In genomic region chr1:171629168-171629567, GRCm38 (mm10) we compare ENCODE assay signal across 35 mouse cellular contexts. TPM values are rescaled to one million over a fixed set of nuclear protein-coding genes. Genes with fewer than 3 reads are reported as not detected.
A peak's percentile ranks its signal among the peaks of the same experiment; 100 is the strongest.
DNase-seq lines count a peak whose midpoint lies in the region; ATAC-seq and TF ChIP-seq lines count a peak whose summit lies in the region.
"Had no signal": no experiment of that assay in that cellular context is flagged by ENCODE, and none has a peak within 500 bp of the region (broad histone marks: within the 10 kb centered on the region; RNA-seq: fewer than 3 reads in every experiment).

No protein-coding gene starts in this region.

- peak; percentile 37 to 40; a peak in 3 of 4 replicates for ATAC-seq in hematopoietic stem cell, adult 5-6 weeks (replicated peaks in 1 of 2; ENCODE audit: insufficient read depth in 1 of 2, low FRiP score in 2 of 2, low TSS enrichment in 1 of 2, low read depth in 1 of 2, poor library complexity in 2 of 2, severe bottlenecking in 2 of 2)
- peak; percentile 32; the same call in 1 of the 2 replicates for ATAC-seq in monocyte, adult 5-6 weeks (replicated peaks; ENCODE audit: insufficient number of reproducible peaks, low FRiP score, low TSS enrichment, poor library complexity, severe bottlenecking)
- ATAC-seq in intestine, postnatal 0 days = no peak
- ATAC-seq: forebrain, embryonic 13.5 days; intestine, embryonic 15.5 days; lung, postnatal 0 days; midbrain, embryonic 15.5 days; Patski had no signal

- DNase-seq in spleen, adult 2 months (ENCODE audit: low read depth in 1 of 2, low spot score in 2 of 2) = no peak
- DNase-seq in spleen, postnatal 4 days (ENCODE audit: low spot score in 2 of 2) = no peak
- no peak for DNase-seq in thymus, adult 18-20 months
- no peak for DNase-seq in layer of hippocampus, adult 11-12 months (ENCODE audit: low spot score)
- DNase-seq: adrenal gland, adult 2 months; adrenal gland, postnatal 36 days; cerebellum, adult 18-20 months; cerebellum, postnatal 14 days; gastrocnemius, postnatal 10 days; heart, postnatal 10 days; kidney, adult 9 months; kidney, postnatal 25 days; liver, embryonic 13.5 days; lung, adult 18-20 months; lung, postnatal 4 days; thymus, postnatal 25 days had no signal

- no peaks in the 10 kb centered on the region for H3K27me3 ChIP-seq in spleen, adult 2 months (ENCODE audit: control insufficient read depth, insufficient read depth, low read length)
- no peaks in the 10 kb centered on the region for H3K27me3 ChIP-seq in intestine, postnatal 0 days (replicated peaks; ENCODE audit: control insufficient read depth, insufficient read depth, low read length)
- H3K27me3 ChIP-seq: embryonic facial prominence, embryonic 15.5 days; forebrain, embryonic 13.5 days; heart, embryonic 13.5 days; hindbrain, embryonic 15.5 days; intestine, embryonic 15.5 days; limb, embryonic 15.5 days; liver, embryonic 13.5 days; midbrain, embryonic 15.5 days; neural tube, embryonic 13.5 days; Patski had no signal

- H3K36me3 ChIP-seq in spleen, adult 2 months (ENCODE audit: control insufficient read depth, insufficient read depth, low read length) = no peaks in the 10 kb centered on the region
- no peaks in the 10 kb centered on the region for H3K36me3 ChIP-seq in intestine, postnatal 0 days (ENCODE audit: control insufficient read depth, insufficient read depth)
- H3K36me3 ChIP-seq: embryonic facial prominence, embryonic 10.5 days; embryonic facial prominence, embryonic 15.5 days; heart, embryonic 13.5 days; hindbrain, embryonic 10.5 days; hindbrain, embryonic 15.5 days; intestine, embryonic 15.5 days; limb, embryonic 10.5 days; limb, embryonic 15.5 days; liver, embryonic 13.5 days; midbrain, embryonic 15.5 days; neural tube, embryonic 13.5 days had no signal

- TF ChIP-seq CTCF in spleen, adult 2 months (IDR thresholded peaks at IDR 0.05; ENCODE audit: extremely low read depth, insufficient read depth, insufficient read length, insufficient replicate concordance) = no peak
- TF ChIP-seq CTCF in intestine, postnatal 0 days (IDR thresholded peaks at IDR 0.05; ENCODE audit: low read depth) = no peak

- H3K4me3 ChIP-seq in spleen, adult 2 months (ENCODE audit: extremely low read depth, insufficient read depth, insufficient read length) = no peak overlapping the region
- H3K4me3 ChIP-seq in intestine, postnatal 0 days (ENCODE audit: low read depth, low read length) = no peak overlapping the region
- H3K4me3 ChIP-seq: embryonic facial prominence, embryonic 10.5 days; embryonic facial prominence, embryonic 15.5 days; forebrain, embryonic 13.5 days; heart, embryonic 13.5 days; hindbrain, embryonic 10.5 days; hindbrain, embryonic 15.5 days; intestine, embryonic 15.5 days; limb, embryonic 10.5 days; limb, embryonic 15.5 days; liver, embryonic 13.5 days; midbrain, embryonic 15.5 days; neural tube, embryonic 13.5 days had no signal

- 0 out of 2 replicates have a peak overlapping the region, but pooled peaks have one; percentile 22 for H3K27ac ChIP-seq in spleen, adult 2 months (ENCODE audit: insufficient read depth, low read length)
- H3K27ac ChIP-seq in intestine, postnatal 0 days (ENCODE audit: low read depth, low read length) = no peak overlapping the region
- H3K27ac ChIP-seq: embryonic facial prominence, embryonic 10.5 days; embryonic facial prominence, embryonic 15.5 days; forebrain, embryonic 13.5 days; heart, embryonic 13.5 days; hindbrain, embryonic 10.5 days; hindbrain, embryonic 15.5 days; intestine, embryonic 15.5 days; limb, embryonic 10.5 days; limb, embryonic 15.5 days; liver, embryonic 13.5 days; midbrain, embryonic 15.5 days; neural tube, embryonic 13.5 days had no signal

- whole genome bisulfite sequencing in spleen, adult 2 months = 40% methylated on average over 6 of the region's 6 CpGs
- WGBS in intestine, postnatal 0 days = 75% methylated on average over 6 of the region's 6 CpGs

- H3K4me1 ChIP-seq in spleen, adult 2 months (ENCODE audit: control insufficient read depth, insufficient read depth, insufficient read length) = peaks cover 12% of the 10 kb centered on the region; the same call in 1 of the 2 replicates
- no peaks in the 10 kb centered on the region for H3K4me1 ChIP-seq in intestine, postnatal 0 days (replicated peaks; ENCODE audit: control insufficient read depth, insufficient read depth, low read length)
- H3K4me1 ChIP-seq: embryonic facial prominence, embryonic 10.5 days; embryonic facial prominence, embryonic 15.5 days; forebrain, embryonic 13.5 days; hindbrain, embryonic 10.5 days; hindbrain, embryonic 15.5 days; intestine, embryonic 15.5 days; limb, embryonic 10.5 days; liver, embryonic 13.5 days; midbrain, embryonic 15.5 days; neural tube, embryonic 13.5 days had no signal

- TF ChIP-seq POLR2A in spleen, adult 2 months (IDR thresholded peaks at IDR 0.05; ENCODE audit: low read depth, low read length) = no peak

- no peak overlapping the region for H3K4me2 ChIP-seq in intestine, postnatal 0 days (replicated peaks; ENCODE audit: low read depth)
- H3K4me2 ChIP-seq: embryonic facial prominence, embryonic 15.5 days; forebrain, embryonic 13.5 days; heart, embryonic 13.5 days; hindbrain, embryonic 15.5 days; intestine, embryonic 15.5 days; limb, embryonic 15.5 days; liver, embryonic 13.5 days; midbrain, embryonic 15.5 days; neural tube, embryonic 13.5 days had no signal

- no peak overlapping the region for H3K9ac ChIP-seq in intestine, postnatal 0 days (ENCODE audit: low read depth, low read length)
- H3K9ac ChIP-seq: embryonic facial prominence, embryonic 15.5 days; forebrain, embryonic 13.5 days; heart, embryonic 13.5 days; hindbrain, embryonic 15.5 days; intestine, embryonic 15.5 days; limb, embryonic 15.5 days; liver, embryonic 13.5 days; midbrain, embryonic 15.5 days; neural tube, embryonic 13.5 days had no signal

- no peaks in the 10 kb centered on the region for H3K9me3 ChIP-seq in intestine, postnatal 0 days (ENCODE audit: control insufficient read depth)
- H3K9me3 ChIP-seq: embryonic facial prominence, embryonic 10.5 days; embryonic facial prominence, embryonic 15.5 days; forebrain, embryonic 13.5 days; hindbrain, embryonic 10.5 days; hindbrain, embryonic 15.5 days; intestine, embryonic 15.5 days; limb, embryonic 10.5 days; limb, embryonic 15.5 days; liver, embryonic 13.5 days; midbrain, embryonic 15.5 days; neural tube, embryonic 13.5 days had no signal

RNA-seq across cellular contexts. Expression of gene Ly9, which starts 22.0 kb away (rescaled TPM):
- polyA plus RNA-seq in spleen, adult 2 months (2012; rRNA removed) = 23.8 and 27.7 TPM in 2 replicates
- total RNA-seq in hematopoietic stem cell, adult 5-6 weeks (2017) = 35.9 and 41.0 TPM in 2 replicates
- 71.1 to 137 TPM (median 80.7 TPM) in 3 replicates for total RNA-seq in monocyte, adult 5-6 weeks (2017)
- polyA plus RNA-seq in intestine, postnatal 0 days (2015; fragmentation: Nextera tagmentation; extraction: Ambion mirVana) = 0.18 and 0.55 TPM in 2 replicates
- total RNA-seq: MEL had no signal
- polyA plus RNA-seq: C2C12; forebrain, embryonic 13.5 days; limb, embryonic 10.5 days; Patski had no signal

RNA-seq across cellular contexts. Expression of gene Slamf7, which starts 23.7 kb away (rescaled TPM):
- 9.6 and 12.3 TPM in 2 replicates for polyA plus RNA-seq in spleen, adult 2 months (2012; rRNA removed)
- 1.9 and 2.3 TPM in 2 replicates for total RNA-seq in hematopoietic stem cell, adult 5-6 weeks (2017)
- 37.7 to 95.2 TPM (median 47.4 TPM) in 3 replicates for total RNA-seq in monocyte, adult 5-6 weeks (2017)
- 0.18 and 0.21 TPM in 2 replicates for polyA plus RNA-seq in intestine, postnatal 0 days (2015; fragmentation: Nextera tagmentation; extraction: Ambion mirVana)
- total RNA-seq: layer of hippocampus, postnatal 25 days; MEL had no signal
- polyA plus RNA-seq: C2C12; embryonic facial prominence, embryonic 10.5 days; forebrain, embryonic 13.5 days; heart, embryonic 13.5 days; hindbrain, embryonic 10.5 days; hindbrain, embryonic 15.5 days; limb, embryonic 10.5 days; liver, embryonic 13.5 days; midbrain, embryonic 15.5 days; neural tube, embryonic 13.5 days; Patski had no signal

RNA-seq across cellular contexts. Expression of gene Cd48, which starts 52.6 kb away (rescaled TPM):
- polyA plus RNA-seq in spleen, adult 2 months (2012; rRNA removed) = 46.1 and 50.3 TPM in 2 replicates
- 60.5 and 99.3 TPM in 2 replicates for total RNA-seq in hematopoietic stem cell, adult 5-6 weeks (2017)
- 279 to 329 TPM (median 318 TPM) in 3 replicates for total RNA-seq in monocyte, adult 5-6 weeks (2017)
- 3.9 and 4.3 TPM in 2 replicates for polyA plus RNA-seq in intestine, postnatal 0 days (2015; fragmentation: Nextera tagmentation; extraction: Ambion mirVana)
- polyA plus RNA-seq: C2C12, Patski had no signal

Comparison
In these comparisons a context has a peak if more than half of its experiments do, and no peak if none do; other contexts are left out.
1. RNA of gene Slamf7, which starts 23.7 kb away (total RNA-seq): 37.7 to 95.2 TPM in monocyte, adult 5-6 weeks; 1.9 to 2.3 TPM in hematopoietic stem cell, adult 5-6 weeks; every median in the first group is over 10 times any median in the second.